Mouse (Mus musculus) cerebellum, adult 8-10 months (tissue): ENCODE results near the gene Bsdc1.
A peak's percentile ranks its signal among the peaks of the same experiment; 100 is the strongest.
"Not testable (repeated sequence)": the region's sequence is repeated elsewhere in the genome, so short reads cannot be mapped to it uniquely, and the experiment has no call there.

Source experiments
- DNase-seq: peaks from one replicate; pipeline ENCODE4 v3.0.0; 2022

The Bsdc1 gene

GRCm38 (mm10) chr4:129461183-129461960 lies at the start of gene Bsdc1:
TSS of gene Bsdc1 (plus strand) at chr4:129461581.
- peak; percentile 100 for DNase-seq

DNA sequence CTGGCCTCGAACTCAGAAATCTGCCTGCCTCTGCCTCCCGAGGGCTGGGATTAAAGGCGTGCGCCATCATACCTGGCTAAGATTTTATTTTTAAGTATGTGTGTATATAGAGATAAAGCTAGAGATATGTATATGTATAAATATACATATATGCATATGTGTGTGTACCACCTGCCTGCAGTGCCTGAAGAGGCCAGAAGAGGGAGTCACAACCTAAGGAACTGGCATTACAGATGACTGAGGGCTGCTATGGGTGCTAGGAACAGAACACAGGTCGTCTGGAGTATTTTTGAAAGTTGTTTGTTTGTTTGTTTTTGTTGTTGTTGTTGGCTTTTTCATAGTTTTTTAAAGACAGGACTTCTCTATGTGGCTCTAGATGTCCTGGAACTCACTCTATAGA lies 45.5 kb upstream of the Bsdc1 start:
- DNase-seq = no peak

DNA sequence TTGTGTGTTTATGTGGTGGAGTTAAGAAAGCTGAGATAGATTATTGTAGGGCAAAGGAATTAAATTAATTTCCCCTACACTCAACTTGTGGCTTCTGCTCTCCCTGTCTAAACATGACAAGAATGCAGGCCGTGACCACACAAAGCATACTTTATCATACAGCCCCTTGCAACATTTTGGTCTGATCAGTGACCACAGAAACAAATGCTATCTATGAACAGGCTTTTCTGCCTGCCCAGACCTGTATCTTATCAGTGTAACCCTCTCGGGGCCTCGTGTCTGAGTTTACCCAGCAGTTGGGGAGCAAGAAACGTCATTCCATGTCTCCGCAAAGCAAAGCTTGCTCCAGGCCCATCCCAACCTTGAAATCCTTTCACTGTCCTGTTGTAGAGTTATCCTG lies 44.9 kb upstream of the Bsdc1 start:
- DNase-seq = no peak

GRCm38 (mm10) chr4:129418321-129418720 lies 43.1 kb upstream of the Bsdc1 start:
- no peak for DNase-seq

DNA sequence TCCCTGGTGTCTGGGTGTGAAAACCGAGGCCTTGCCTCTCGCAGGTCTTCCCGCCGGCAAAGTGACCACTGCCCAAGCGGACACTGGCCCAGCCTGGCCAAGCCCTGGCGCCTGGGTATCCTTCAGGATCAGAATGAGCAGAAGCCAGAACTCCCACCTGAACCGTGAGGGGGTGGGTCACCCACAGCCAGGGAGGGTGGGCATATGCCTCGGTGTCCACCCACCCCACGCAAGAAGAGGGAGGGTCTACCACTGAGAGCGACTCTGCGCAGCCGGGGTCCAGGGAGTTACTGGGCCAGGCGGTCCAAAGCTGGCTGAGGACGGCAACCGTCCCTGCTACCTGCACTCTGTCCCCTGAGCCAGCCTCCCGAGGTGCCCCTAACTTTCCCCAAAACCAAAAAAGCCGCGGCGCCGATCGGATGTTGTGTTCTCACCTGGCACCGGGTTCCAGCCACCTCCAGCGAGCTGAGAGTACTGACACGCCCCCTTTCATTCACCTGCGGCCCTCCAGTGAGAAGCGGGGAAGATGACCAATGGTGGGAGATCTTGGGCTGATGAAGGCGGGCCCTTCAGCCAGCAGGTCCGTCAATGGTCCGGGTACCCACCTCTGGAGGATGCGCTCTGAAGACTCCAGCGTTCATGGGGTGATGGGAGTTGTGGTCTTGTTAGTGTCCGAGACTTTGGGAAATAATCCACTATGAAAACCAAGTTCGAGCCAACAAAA lies 20.9 kb upstream of the Bsdc1 start, which contains the start of gene Zbtb8b:
Gene Zbtb8b, minus strand, starts transcription at position 514 of the 724 bp plus-strand sequence.
- peak; percentile 75 for DNase-seq

DNA sequence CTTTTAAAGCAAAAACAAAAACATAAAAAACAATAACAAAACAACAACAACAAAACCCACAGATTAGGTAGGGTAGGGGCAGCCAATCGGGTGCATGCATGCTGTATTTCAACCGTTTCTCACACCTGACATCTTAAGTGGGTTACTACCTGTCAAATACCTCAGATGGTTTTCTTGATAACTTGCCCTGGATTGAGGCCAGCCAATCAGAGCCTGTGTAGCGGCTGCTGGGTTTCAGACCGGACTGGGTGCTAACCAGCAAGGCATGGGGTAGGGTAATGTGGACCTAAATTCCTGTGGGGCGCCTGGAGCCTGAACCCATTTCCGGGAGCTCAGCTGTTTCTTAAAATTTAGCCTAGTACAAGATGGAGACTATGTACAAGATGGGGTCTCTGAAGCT lies 20.2 kb upstream of the Bsdc1 start:
- no peak for DNase-seq

DNA sequence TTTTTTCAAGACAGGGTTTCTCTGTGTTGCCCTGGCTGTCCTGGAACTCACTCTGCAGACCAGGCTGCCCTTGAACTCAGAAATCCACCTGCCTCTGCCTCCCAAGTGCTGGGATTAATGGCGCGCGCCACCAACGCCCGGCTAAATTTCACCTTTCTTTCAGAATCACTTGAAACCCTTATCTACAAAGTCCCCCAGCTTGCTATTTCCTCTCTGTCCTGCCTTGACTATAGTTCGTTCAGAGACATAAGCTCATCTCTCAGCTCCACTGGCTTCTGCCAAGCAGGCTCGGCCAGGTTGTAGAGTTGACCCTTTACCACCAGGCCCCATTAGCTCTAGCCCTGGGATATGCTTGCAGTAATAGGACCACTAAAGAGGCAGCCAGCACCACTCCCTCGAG lies 14.0 kb upstream of the Bsdc1 start:
- DNase-seq = no peak

DNA sequence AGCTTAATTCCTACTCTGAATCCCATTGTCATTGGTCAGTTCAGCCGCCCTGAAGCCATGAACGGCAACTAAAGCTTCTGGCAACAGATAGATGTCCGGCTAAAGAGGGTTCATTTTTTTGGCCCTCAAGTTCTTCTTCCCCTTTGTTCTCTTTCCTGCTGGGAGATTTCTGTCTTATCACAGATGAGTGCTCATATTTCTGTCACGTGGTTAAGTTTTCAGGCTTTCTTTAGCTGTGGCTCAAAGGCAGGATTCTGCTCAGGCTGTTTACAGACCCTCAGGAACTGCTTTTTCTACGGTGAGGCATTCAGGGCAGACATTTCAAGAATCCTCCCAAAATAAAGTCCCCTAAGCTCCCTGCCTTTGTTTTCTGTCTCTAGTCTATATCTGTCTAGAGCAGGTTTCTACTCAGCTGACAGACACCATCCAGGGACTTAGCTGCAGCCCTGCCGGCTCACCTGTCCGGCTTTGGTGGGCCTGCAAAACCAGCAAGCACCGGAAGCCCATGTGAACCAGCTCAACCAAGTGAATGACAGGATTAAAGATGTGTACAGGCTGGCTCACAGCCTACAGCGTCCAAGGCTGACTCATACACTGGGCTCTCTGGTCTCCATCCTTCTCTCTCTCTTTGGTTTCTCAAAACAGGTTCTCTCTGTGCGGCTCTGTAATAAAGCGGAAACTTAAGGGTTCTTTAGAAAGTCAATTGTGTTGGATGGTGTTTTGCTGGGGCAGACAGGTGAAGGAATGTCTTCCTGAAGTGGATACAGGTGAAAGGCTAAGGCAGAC lies 13.4 kb upstream of the Bsdc1 start:
- no peak for DNase-seq

- DNase-seq = no peak
These were observed 12.7 kb upstream of the Bsdc1 start for GRCm38 (mm10) chr4:129448713-129449112.

DNA sequence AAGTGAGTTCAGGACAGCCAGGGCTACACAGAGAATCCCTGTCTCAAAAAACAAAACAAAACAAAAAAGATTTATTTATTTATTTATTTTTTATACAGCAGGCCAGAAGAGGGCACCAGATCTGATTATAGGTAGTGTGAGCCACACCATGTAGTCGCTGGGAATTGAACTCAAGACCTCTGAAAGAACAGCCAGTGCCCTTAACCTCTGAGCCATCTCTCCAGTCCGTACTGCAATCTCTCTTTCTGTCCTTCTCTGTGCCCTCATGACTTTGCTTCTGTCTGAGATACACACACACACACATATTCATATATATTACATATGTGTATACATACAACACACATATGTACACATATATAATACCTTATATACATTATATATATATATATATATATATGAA lies 10.5 kb upstream of the Bsdc1 start:
- DNase-seq = no peak

GRCm38 (mm10) chr4:129451471-129452169 lies 9.8 kb upstream of the Bsdc1 start:
- no peak for DNase-seq

DNA sequence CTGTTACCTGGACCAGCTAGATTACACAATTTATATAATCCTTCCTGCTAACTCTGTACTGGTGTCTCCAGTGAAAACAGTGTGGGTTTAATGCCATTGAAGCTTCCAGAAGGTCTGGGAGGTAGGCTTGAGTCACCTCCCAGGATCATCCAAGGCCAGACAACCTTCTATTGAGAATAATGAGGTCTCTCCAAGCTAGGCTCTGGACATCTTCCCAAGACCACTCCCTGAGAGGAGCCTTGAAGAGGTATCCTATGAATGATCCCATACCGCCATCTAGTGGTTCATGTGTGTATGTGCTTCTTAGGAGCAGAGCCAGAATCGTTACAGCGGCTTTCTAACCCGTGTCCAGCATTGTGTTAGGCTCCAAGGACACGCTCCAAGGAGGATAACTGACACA lies 6.1 kb upstream of the Bsdc1 start:
- peak; percentile 80 for DNase-seq

- DNase-seq = no peak
These were observed 5.3 kb upstream of the Bsdc1 start for GRCm38 (mm10) chr4:129456126-129456525.

GRCm38 (mm10) chr4:129457311-129457710 lies 4.1 kb upstream of the Bsdc1 start:
- not testable (repeated sequence) for DNase-seq

DNA sequence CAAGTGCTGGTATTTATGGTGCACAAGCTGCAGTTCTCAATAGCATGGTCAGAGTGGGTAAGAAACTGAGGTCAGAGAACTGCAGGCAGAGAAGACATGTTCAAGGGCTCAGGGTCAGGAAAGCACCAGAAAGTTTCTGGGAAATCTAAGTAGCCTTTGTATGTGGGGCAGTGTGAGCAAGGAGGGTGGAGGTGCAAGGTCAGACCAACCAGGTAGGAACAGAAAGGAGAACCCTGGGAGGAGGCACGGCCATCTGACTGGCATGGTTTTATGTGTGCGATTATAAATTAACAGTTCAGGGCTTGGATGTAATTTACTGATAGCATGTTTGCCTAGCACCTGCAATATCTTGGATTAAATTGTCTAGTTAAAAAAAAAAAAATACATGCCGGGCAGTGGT lies 1.7 kb upstream of the Bsdc1 start:
- DNase-seq = no peak

DNA sequence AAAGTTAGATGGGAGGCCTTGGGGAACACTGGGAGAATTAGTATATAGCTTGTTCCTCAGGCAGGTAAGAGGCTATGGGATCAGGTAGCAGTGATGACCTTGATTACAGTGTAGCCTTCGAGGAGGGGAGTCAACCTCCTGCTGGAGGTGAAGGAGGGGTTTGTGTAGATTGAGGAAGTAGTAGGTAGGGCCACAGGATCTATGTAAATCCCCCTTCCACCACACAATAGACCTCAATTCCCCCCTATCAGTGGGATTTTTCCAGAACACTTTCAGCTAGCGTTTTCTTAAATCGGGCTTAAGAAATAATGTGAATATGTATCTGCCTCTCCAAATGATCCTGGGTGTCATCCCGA lies 576 bp upstream of the Bsdc1 start:
- no peak for DNase-seq

- no peak for DNase-seq
These were observed 737 bp downstream of the Bsdc1 start for GRCm38 (mm10) chr4:129462118-129462517.

DNA sequence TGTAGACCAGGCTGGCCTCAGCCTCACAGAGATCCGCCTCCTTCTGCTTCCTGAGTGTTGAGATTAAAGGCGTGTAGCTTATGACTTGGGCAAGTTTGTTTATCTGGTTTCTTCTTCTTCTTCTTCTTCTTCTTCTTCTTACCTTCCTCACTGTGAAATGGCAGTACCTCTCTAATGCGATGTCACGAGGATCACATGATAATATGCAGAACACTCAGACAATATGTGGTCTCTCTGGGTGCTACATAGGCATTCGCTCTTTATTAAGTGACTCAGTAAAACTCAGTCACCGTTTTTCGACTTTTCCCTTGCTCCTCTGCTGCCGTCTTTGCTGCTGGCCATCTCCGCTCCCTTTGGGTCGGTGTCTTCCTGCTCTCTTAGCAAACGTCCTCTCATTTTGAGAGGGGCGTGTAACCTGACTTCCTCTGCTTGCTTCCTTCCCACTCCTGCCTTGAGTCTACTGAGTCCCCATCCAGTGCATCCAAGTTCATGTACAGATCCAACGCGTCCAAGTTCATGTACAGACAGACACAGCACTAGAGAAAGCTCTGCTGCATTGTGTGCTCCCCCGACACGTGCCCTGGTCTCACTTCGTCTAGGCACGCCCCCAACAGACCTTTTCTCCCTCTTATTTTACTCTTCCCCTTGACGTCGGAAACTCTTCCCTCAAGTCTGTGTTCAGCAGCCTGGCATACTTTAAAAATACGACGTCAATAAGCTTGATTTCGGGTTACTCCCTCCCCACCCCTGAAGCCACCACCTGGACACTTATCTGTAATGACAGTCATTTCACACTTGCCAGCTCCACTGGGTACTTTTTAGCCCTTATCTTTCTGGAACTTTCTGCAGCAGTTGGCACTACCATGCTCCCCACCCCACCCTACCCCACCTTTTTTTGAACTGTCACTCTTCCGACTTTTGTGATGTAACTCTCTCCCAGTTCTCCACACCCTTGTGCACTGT lies 2.0 kb downstream of the Bsdc1 start:
- no peak for DNase-seq

DNA sequence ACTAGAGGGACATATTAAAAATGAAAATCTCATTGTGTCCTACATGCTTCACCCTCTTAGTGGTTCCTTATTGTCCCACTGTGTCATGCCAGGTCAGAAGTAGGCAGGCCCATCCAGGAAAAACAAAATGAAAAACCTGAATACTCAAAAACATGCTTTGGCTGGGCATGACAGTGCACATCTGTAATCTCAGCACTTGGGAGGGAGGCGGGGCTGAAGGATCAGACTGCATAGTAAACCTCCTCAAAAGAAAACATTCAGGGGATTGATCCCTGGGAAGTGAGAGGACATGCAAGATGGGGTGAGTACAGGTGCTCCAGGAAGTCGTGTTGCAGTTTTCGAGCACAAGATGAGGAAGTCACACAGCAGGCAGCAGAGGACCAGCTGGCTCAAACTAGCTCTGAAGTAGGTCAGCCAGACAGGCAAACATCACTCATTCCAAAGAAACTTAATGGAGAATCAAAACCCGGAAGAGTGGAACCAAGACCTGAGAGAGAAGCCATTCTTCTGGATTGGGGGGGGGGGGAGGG lies 3.0 kb downstream of the Bsdc1 start:
- DNase-seq = no peak

DNA sequence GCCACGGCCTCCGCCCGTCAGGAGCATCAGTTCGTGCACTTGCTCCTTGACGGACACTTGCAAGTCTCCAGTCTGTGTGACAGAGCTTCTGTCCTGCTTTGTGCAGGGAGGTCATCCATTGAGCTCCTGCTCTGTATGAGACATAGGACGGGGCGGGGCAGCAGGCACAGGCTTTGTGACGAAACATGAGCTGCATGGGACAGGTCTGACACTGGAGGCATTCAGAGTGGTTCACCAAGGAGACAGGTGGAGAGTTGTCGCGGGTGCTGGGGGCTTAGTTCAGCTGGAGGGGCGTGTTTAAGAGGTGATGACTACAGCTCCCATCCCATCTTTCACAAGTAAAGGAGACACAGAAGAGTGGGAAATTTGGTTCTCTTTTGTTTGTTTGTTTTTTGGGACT lies 14.7 kb downstream of the Bsdc1 start:
- no peak for DNase-seq

- DNase-seq = no peak
These were observed 18.5 kb downstream of the Bsdc1 start for GRCm38 (mm10) chr4:129479863-129480262.

- no peak for DNase-seq
These were observed 19.7 kb downstream of the Bsdc1 start for GRCm38 (mm10) chr4:129481090-129481489.
